Comparison of ENCODE assay signal across 19 mouse cellular contexts in genomic region chr14:87631078-87631813, GRCm38 (mm10).
DNase-seq lines count a peak whose midpoint lies in the region; ATAC-seq and TF ChIP-seq lines count a peak whose summit lies in the region.
"Had no signal": no experiment of that assay in that cellular context is flagged by ENCODE, and none has a peak within 500 bp of the region (broad histone marks: within the 10 kb centered on the region; RNA-seq: fewer than 3 reads in every experiment).

No protein-coding gene starts in this region.

- 76% methylated on average over 7 of the region's 7 CpGs for WGBS in forebrain, embryonic 14.5 days
- WGBS in forebrain, embryonic 11.5 days, result 83% methylated on average over 7 of the region's 7 CpGs
- WGBS in hindbrain, postnatal 0 days, result 53% methylated on average over 7 of the region's 7 CpGs
- 76% methylated on average over 7 of the region's 7 CpGs for WGBS in hindbrain, embryonic 13.5 days
- 51% methylated on average over 7 of the region's 7 CpGs for WGBS in stomach, embryonic 16.5 days
- 50% methylated on average over 7 of the region's 7 CpGs for WGBS in stomach, postnatal 0 days

- no peak overlapping the region for H3K9ac ChIP-seq in forebrain, embryonic 14.5 days (ENCODE audit: low read length)
- H3K9ac ChIP-seq in forebrain, embryonic 11.5 days (ENCODE audit: low read length), result no peak overlapping the region
- no peak overlapping the region for H3K9ac ChIP-seq in hindbrain, postnatal 0 days (replicated peaks; ENCODE audit: low read length)
- no peak overlapping the region for H3K9ac ChIP-seq in hindbrain, embryonic 13.5 days
- H3K9ac ChIP-seq in stomach, embryonic 16.5 days (ENCODE audit: low read length), result no peak overlapping the region
- H3K9ac ChIP-seq in stomach, postnatal 0 days (ENCODE audit: low read length), result no peak overlapping the region
- H3K9ac ChIP-seq: forebrain, postnatal 0 days; heart, embryonic 12.5 days had no signal

- no peaks in the 10 kb centered on the region for H3K36me3 ChIP-seq in forebrain, embryonic 14.5 days (ENCODE audit: control insufficient read depth, insufficient read depth, low read length)
- no peaks in the 10 kb centered on the region for H3K36me3 ChIP-seq in forebrain, embryonic 11.5 days (ENCODE audit: control insufficient read depth, insufficient read depth, low read length)
- no peaks in the 10 kb centered on the region for H3K36me3 ChIP-seq in hindbrain, postnatal 0 days (ENCODE audit: insufficient read depth, low read length)
- H3K36me3 ChIP-seq in hindbrain, embryonic 13.5 days, result no peaks in the 10 kb centered on the region
- no peaks in the 10 kb centered on the region for H3K36me3 ChIP-seq in stomach, embryonic 16.5 days (ENCODE audit: control insufficient read depth, insufficient read depth, low read length)
- no peaks in the 10 kb centered on the region for H3K36me3 ChIP-seq in stomach, postnatal 0 days (ENCODE audit: control insufficient read depth, insufficient read depth, low read length)
- H3K36me3 ChIP-seq: embryonic facial prominence, embryonic 10.5 days; G1E; heart, embryonic 12.5 days had no signal

- no peak overlapping the region for H3K27ac ChIP-seq in forebrain, embryonic 14.5 days (ENCODE audit: low read depth, low read length)
- H3K27ac ChIP-seq in forebrain, embryonic 11.5 days (ENCODE audit: low read depth, low read length), result no peak overlapping the region
- H3K27ac ChIP-seq in hindbrain, postnatal 0 days, result no peak overlapping the region
- H3K27ac ChIP-seq in hindbrain, embryonic 13.5 days, result no peak overlapping the region
- H3K27ac ChIP-seq in stomach, embryonic 16.5 days (ENCODE audit: low read length), result no peak overlapping the region
- no peak overlapping the region for H3K27ac ChIP-seq in stomach, postnatal 0 days (replicated peaks)
- H3K27ac ChIP-seq: embryonic facial prominence, embryonic 10.5 days had no signal

- no peaks in the 10 kb centered on the region for H3K4me1 ChIP-seq in forebrain, embryonic 14.5 days (ENCODE audit: control insufficient read depth, insufficient read depth, low read length)
- no peaks in the 10 kb centered on the region for H3K4me1 ChIP-seq in forebrain, embryonic 11.5 days (replicated peaks; ENCODE audit: control insufficient read depth, insufficient read depth, low read length)
- peaks cover 2% of the 10 kb centered on the region; the same call in 1 of the 2 replicates for H3K4me1 ChIP-seq in hindbrain, postnatal 0 days (ENCODE audit: insufficient read depth, low read length)
- H3K4me1 ChIP-seq in hindbrain, embryonic 13.5 days (replicated peaks), result no peaks in the 10 kb centered on the region
- no peaks in the 10 kb centered on the region for H3K4me1 ChIP-seq in stomach, embryonic 16.5 days (ENCODE audit: control insufficient read depth, insufficient read depth, low read length)
- no peaks in the 10 kb centered on the region for H3K4me1 ChIP-seq in stomach, postnatal 0 days (replicated peaks; ENCODE audit: control insufficient read depth, insufficient read depth)
- H3K4me1 ChIP-seq: embryonic facial prominence, embryonic 10.5 days; heart, embryonic 12.5 days had no signal

- peak; percentile 8 for DNase-seq in forebrain, embryonic 14.5 days (ENCODE audit: low spot score)
- DNase-seq in forebrain, embryonic 11.5 days (ENCODE audit: low spot score), result no peak
- DNase-seq in hindbrain, postnatal 0 days (ENCODE audit: low spot score), result peak; percentile 10
- no peak for DNase-seq in stomach, postnatal 0 days (ENCODE audit: low spot score)
- no peak for DNase-seq in c-Kit-positive CD71-positive TER-119-positive erythroid progenitor cells, embryonic 14.5 days (ENCODE audit: low spot score)
- DNase-seq: adrenal gland, adult 8-10 months; adrenal gland, postnatal 36 days; B cell, adult 2 months; cerebellum, adult 18-20 months; cerebellum, adult 9-11 months; forebrain, postnatal 0 days; gastrocnemius, postnatal 14 days had no signal

- H3K4me2 ChIP-seq in forebrain, embryonic 14.5 days (ENCODE audit: low read length), result no peak overlapping the region
- no peak overlapping the region for H3K4me2 ChIP-seq in forebrain, embryonic 11.5 days (ENCODE audit: low read depth, low read length, severe bottlenecking)
- H3K4me2 ChIP-seq in hindbrain, postnatal 0 days (ENCODE audit: low read depth, low read length), result no peak overlapping the region
- H3K4me2 ChIP-seq in hindbrain, embryonic 13.5 days, result no peak overlapping the region
- H3K4me2 ChIP-seq in stomach, embryonic 16.5 days (ENCODE audit: low read depth, low read length), result no peak overlapping the region
- H3K4me2 ChIP-seq in stomach, postnatal 0 days (replicated peaks; ENCODE audit: low read depth), result no peak overlapping the region
- H3K4me2 ChIP-seq: heart, embryonic 12.5 days had no signal

- H3K9me3 ChIP-seq in forebrain, embryonic 14.5 days (replicated peaks; ENCODE audit: control insufficient read depth, low read length), result no peaks in the 10 kb centered on the region
- no peaks in the 10 kb centered on the region for H3K9me3 ChIP-seq in forebrain, embryonic 11.5 days (ENCODE audit: control insufficient read depth, low read length)
- H3K9me3 ChIP-seq in hindbrain, postnatal 0 days (ENCODE audit: low read length), result no peaks in the 10 kb centered on the region
- H3K9me3 ChIP-seq in hindbrain, embryonic 13.5 days, result no peaks in the 10 kb centered on the region
- no peaks in the 10 kb centered on the region for H3K9me3 ChIP-seq in stomach, embryonic 16.5 days (replicated peaks; ENCODE audit: control insufficient read depth, low read length)
- H3K9me3 ChIP-seq in stomach, postnatal 0 days (ENCODE audit: control insufficient read depth, low read length), result no peaks in the 10 kb centered on the region
- H3K9me3 ChIP-seq: embryonic facial prominence, embryonic 10.5 days; G1E; heart, embryonic 12.5 days had no signal

- 0 out of 2 replicates have a peak, but pooled peaks have one; percentile 12 for ATAC-seq in forebrain, embryonic 14.5 days
- no peak for ATAC-seq in forebrain, embryonic 11.5 days (replicated peaks; ENCODE audit: low FRiP score)
- ATAC-seq in hindbrain, postnatal 0 days, result peak; percentile 32; the same call in 1 of the 2 replicates
- no peak for ATAC-seq in hindbrain, embryonic 13.5 days (ENCODE audit: low FRiP score)
- peak; percentile 58 for ATAC-seq in stomach, embryonic 16.5 days (ENCODE audit: insufficient read depth, low FRiP score)
- ATAC-seq in stomach, postnatal 0 days (ENCODE audit: low FRiP score, low TSS enrichment), result no peak
- ATAC-seq: CD4-positive, CD25-positive, alpha-beta regulatory T cell, adult 4 months; forebrain, postnatal 0 days; inflammation-experienced regulatory T-cells, adult 6 months had no signal

- no peak for TF ChIP-seq EP300 in stomach, postnatal 0 days (optimal IDR thresholded peaks at IDR 0.05)

- no peak overlapping the region for H3K4me3 ChIP-seq in forebrain, embryonic 14.5 days (ENCODE audit: low read depth, low read length)
- no peak overlapping the region for H3K4me3 ChIP-seq in forebrain, embryonic 11.5 days (ENCODE audit: low read depth, low read length)
- H3K4me3 ChIP-seq in hindbrain, postnatal 0 days (ENCODE audit: low read length), result no peak overlapping the region
- no peak overlapping the region for H3K4me3 ChIP-seq in hindbrain, embryonic 13.5 days
- no peak overlapping the region for H3K4me3 ChIP-seq in stomach, embryonic 16.5 days (replicated peaks; ENCODE audit: low read length)
- H3K4me3 ChIP-seq in stomach, postnatal 0 days (ENCODE audit: low read depth, low read length), result no peak overlapping the region
- H3K4me3 ChIP-seq: embryonic facial prominence, embryonic 10.5 days; heart, embryonic 12.5 days had no signal

- TF ChIP-seq CTCF in hindbrain, postnatal 0 days (IDR thresholded peaks at IDR 0.05; ENCODE audit: low read depth), result no peak
- no peak for TF ChIP-seq CTCF in stomach, postnatal 0 days (IDR thresholded peaks at IDR 0.05; ENCODE audit: low read depth)

- H3K27me3 ChIP-seq in forebrain, embryonic 14.5 days (replicated peaks; ENCODE audit: control insufficient read depth, insufficient read depth, low read length), result no peaks in the 10 kb centered on the region
- no peaks in the 10 kb centered on the region for H3K27me3 ChIP-seq in forebrain, embryonic 11.5 days (ENCODE audit: control insufficient read depth, insufficient read depth, low read length)
- H3K27me3 ChIP-seq in hindbrain, postnatal 0 days (ENCODE audit: insufficient read depth, low read length), result no peaks in the 10 kb centered on the region
- H3K27me3 ChIP-seq in hindbrain, embryonic 13.5 days, result no peaks in the 10 kb centered on the region
- no peaks in the 10 kb centered on the region for H3K27me3 ChIP-seq in stomach, embryonic 16.5 days (ENCODE audit: control insufficient read depth, insufficient read depth, low read length)
- no peaks in the 10 kb centered on the region for H3K27me3 ChIP-seq in stomach, postnatal 0 days (ENCODE audit: control insufficient read depth, insufficient read depth, low read length)
- H3K27me3 ChIP-seq: heart, embryonic 12.5 days had no signal

Comparison
In these comparisons a context has a peak if more than half of its experiments do, and no peak if none do; other contexts are left out.
1. ATAC-seq: peak in forebrain, embryonic 14.5 days (single experiment), hindbrain, postnatal 0 days (single experiment) and stomach, embryonic 16.5 days (single experiment); none in forebrain, embryonic 11.5 days (single experiment), hindbrain, embryonic 13.5 days (single experiment) and stomach, postnatal 0 days (single experiment).
2. DNase-seq: peak in forebrain, embryonic 14.5 days (single experiment) and hindbrain, postnatal 0 days (single experiment); none in forebrain, embryonic 11.5 days (single experiment), stomach, postnatal 0 days (single experiment) and c-Kit-positive CD71-positive TER-119-positive erythroid progenitor cells, embryonic 14.5 days (single experiment).